Mouse (Mus musculus): ENCODE measurements at regions not wholly inside any gene's neighbourhood (a gene's known extent, or its start where the extent isn't known, plus 50 kb on each side); places are given as distances from the start of the nearest gene placed in this dataset.

DNA sequence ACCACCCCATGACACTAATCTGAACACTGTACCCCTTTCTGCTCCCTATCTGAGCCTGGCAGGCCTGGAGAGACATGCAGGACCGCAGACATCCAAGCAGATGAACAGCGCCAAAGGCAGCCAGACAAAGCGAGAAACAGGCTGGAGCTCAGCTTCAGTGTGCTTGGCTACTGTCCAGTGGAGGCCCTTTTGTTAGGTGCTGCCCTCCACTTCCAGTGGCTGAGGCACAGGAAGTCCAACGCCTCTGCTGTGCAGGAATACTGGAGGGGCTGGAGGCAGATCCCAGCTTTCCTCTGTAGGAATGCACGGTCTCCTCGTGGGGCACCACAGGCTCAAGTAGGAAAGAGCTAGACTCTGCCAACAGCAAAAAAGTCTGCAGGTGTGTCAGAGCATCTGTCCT, 112.6 kb downstream of the Mrm1 start:
- peak; percentile 56 for DNase-seq
- intact Hi-C loops (cut with DNase I): no loop called here

DNA sequence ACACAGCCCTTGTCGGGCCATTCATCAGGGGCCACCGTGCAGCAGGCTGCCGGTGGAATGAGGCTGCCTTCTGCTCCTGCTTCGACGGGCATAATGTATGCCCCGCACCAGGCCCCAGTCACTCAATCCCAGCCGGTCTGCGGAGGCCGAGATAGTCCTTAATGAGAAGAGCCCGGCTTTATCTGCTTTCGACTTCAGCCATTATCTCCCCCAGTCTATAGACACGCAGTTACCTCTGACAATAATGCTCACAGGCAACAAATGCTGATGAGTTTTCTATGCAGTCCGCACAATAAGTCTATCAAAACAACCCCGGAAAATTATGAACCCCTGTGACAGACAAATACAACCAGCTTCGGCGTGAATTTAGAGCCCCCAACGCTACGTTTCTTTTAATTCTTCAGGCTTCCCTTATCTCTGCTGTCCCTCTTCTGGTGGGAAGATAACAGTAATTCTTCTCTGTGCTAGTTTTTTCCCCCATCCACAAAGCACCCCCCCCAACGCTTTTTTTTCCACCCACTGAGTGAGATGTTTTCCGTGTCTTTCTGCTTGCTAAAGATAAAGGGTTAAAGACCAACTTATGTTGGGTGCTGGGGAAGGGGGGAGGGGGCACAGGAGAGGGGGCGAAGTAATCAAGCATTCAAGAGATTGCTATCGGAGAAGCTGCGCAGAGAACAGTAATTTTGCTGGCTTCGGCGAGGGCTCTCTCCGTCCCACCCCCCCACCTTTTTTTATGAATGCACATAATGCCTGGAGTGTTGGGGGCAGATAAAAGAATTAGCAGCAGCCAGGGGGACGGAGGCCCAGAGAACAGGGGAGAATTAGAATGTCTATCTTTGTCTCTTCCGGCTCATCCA, 117.8 kb downstream of the Mrm1 start:
- DNase-seq: no peak
- intact Hi-C loops (cut with DNase I): no loop called here

DNA sequence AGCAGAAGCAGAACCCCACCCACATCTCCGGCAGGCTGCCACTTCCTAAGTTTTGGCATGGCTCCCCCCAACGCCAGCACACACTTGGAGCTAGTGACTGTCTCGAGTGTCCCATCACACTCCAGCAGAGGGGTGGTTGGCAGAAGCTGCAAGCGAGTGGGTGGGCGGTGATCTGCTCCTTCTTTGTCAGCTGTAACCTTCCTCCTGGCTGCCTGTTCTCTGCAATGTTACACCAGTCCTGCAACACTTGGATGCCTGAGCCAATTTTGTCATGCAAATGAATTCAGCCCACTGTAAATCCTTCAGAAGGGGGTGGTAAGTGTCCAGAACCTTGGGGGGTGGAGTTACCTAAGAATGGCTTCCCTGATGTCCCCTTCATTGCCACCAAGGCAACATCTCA, 121.8 kb downstream of the Mrm1 start:
- DNase-seq: peak; percentile 23
- intact Hi-C loops (cut with DNase I): no loop called here

DNA sequence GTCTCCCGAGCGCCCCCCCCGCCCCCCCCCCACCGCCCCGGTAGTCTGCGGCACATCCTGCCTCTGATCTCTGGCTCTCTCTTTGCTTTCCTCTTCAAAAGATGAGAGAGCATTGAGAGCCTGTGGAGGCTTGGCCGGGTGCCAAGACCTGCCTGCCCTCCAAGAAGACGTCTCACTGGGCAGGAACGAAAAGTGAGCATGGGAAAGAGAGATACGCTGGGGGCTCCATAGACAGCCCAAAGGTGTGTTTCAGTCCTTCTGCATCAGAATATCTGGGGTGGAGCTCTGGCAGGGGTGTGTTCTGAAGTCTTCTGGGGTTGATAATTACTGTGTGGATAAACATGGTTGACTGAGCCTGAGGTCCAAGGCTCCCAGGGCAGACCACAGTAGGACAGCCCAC, 126.7 kb downstream of the Mrm1 start:
- intact Hi-C loops (cut with DNase I): no loop called here
- DNase-seq: peak; percentile 66

GRCm38 (mm10) chr11:84691410-84692148, 127.7 kb downstream of the Mrm1 start:
- no peak for DNase-seq
- intact Hi-C loops (cut with DNase I): no loop called here

- intact Hi-C loops (cut with DNase I): no loop called here
- DNase-seq: no peak
These were observed 132.8 kb downstream of the Mrm1 start for GRCm38 (mm10) chr11:84686473-84686872.

DNA sequence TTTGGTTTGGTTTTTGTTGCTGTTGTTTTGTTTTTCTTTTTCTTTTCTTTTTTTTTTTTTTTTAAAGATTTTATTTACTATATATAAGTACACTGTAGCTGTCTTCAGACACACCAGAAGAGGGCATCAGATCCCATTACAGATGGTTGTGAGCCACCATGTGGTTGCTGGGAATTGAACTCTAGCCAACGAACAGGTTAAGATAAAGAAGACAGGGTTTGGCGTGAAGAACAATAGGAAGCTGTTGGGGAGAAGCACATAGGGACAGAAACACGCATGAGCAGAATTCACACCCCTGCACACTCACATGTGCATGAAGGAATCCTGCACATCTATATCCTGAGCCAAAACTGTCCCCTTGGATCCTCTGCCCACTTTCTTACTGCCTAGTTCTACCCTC, 135.0 kb downstream of the Mrm1 start:
- intact Hi-C loops (cut with DNase I): no loop called here
- DNase-seq: no peak

DNA sequence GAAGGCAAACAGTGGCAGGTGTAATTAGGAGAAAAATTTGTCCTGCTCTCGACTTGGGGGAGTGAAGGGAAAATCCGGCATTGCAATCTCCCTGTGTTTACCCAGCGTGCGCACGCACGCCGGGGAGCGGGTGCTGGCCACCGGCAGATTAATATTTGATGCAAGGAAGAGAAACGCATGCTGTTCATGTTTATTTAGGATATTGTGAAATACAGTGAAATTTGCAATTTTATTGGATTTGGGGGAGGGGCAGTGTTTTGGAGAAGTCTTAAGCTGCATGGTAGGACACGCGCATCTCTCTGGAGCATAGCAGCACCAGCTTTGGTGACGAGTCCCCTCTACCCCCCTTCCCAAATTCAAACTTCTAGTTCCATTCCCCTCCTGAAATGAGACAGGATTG, 136.4 kb downstream of the Mrm1 start:
- no peak for DNase-seq
- intact Hi-C loops (cut with DNase I): no loop called here

GRCm38 (mm10) chr11:84676377-84677078, 142.8 kb downstream of the Mrm1 start:
- intact Hi-C loops (cut with DNase I): no loop called here
- no peak for DNase-seq

GRCm38 (mm10) chr11:84672841-84673473, 146.4 kb downstream of the Mrm1 start:
- peak; percentile 27 for DNase-seq
- intact Hi-C loops (cut with DNase I): no loop called here

DNA sequence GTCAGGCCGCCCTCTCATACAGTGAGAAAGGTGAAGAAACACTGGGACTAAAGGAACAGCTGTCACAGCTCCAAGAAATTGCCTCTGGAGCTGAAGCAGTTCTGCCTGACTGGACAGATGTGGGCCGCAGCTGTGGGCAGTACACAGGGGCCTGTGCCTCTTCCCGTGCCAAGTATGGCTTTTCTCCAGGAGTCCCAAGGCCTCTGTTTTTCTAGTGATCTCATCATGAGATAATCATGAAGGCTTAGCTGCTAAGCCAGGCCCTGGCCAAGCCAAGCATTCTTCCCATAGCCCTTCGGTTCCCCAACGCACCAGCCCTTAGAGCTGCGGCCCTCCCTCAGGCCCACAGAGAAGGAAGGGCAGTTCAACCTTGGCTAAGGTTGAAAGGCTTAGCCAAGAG, 146.2 kb upstream of the Lhx1 start:
- intact Hi-C loops (cut with DNase I): no loop called here
- peak; percentile 63 for DNase-seq

DNA sequence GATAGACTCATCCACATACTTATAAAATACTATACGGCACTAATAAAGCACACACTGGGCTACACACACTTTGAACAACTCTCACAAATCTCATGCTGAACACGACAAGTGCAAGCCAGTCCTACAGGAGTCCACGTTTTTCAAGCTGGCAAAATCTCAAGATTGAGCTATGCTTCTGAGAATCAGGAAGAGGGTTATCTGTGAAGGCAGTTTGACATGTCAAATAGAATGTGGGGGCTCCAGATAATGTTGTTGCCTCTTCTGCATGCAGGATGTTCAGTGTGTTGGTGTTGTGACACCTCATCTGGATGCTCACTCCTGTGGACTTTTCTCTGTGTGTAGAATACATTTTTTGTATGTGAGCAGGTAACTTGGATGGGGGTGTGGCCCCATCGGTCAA, 142.4 kb upstream of the Lhx1 start:
- DNase-seq: no peak
- intact Hi-C loops (cut with DNase I): no loop called here

DNA sequence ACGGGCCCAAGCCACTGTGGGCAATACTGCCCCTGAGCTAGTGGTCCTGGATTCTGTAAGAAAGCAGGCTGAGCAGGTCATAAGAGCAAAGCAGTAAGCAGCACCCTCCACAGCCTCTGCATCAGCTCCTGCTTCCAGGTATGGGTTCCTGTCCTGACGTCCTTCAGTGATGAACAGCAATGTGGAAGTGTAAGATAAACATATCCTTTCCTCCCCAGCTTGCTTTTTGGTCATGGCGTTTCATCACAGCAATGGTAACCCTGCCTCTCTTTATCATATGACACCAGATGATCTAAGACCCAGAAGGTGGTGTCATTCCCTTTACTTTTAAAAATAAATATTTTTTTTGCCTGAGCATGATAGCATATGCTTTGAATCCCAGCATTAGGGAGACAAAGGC, 138.9 kb upstream of the Lhx1 start:
- DNase-seq: no peak
- intact Hi-C loops (cut with DNase I): no loop called here

GRCm38 (mm10) chr11:84661981-84662380, 136.6 kb upstream of the Lhx1 start:
- no peak for DNase-seq
- intact Hi-C loops (cut with DNase I): no loop called here

- intact Hi-C loops (cut with DNase I): no loop called here
- DNase-seq: no peak
These were observed 135.5 kb upstream of the Lhx1 start for GRCm38 (mm10) chr11:84660877-84661276.

DNA sequence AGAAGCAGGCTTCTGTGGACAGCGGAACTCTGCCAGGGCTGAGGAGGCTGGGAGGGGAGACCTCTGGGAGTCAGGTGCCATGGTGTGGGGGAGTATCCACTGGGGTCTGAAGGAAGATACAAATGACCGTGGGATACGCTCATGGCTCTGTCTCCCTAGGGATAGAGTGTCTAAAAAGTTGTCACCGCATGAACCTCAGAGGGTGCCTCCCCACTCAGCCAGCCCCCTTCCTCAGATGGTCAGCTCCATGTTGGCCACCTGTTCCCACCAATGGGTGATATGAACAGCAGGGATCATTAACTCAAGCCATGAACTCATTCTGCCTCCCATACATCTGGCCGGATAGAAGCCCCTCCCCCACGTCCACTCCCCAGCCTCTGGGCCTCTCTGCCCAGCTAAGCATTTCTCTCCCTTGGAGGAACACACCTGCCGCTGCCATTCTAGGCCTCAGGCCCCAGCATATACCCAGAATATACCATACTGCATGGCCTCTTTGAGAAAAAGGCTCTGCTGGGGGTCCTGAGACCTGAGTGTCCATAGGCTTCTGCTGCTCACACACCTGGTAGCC, 134.1 kb upstream of the Lhx1 start:
- intact Hi-C loops (cut with DNase I): no loop called here
- DNase-seq: no peak

GRCm38 (mm10) chr11:84653481-84653880, 128.1 kb upstream of the Lhx1 start:
- DNase-seq: no peak
- intact Hi-C loops (cut with DNase I): no loop called here

DNA sequence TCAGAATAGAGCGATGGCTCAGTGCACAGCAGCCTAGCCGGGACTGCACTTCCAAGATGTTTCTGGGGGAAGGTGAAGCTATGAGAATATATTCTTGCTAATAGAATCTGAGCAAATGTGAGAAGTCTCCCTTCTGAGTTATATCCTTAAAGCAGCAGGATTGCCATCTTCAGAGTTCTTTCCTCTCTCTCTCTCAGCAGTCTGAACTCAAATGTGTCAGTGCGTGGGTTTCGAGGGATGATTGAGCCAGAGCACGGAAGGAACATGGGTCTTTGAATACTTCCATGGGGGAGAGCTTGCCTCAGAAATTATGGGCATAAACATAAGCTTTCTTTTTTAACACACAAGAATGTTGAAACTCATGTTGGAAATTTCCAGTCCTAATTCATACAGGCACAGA, 123.6 kb upstream of the Lhx1 start:
- DNase-seq: no peak

DNA sequence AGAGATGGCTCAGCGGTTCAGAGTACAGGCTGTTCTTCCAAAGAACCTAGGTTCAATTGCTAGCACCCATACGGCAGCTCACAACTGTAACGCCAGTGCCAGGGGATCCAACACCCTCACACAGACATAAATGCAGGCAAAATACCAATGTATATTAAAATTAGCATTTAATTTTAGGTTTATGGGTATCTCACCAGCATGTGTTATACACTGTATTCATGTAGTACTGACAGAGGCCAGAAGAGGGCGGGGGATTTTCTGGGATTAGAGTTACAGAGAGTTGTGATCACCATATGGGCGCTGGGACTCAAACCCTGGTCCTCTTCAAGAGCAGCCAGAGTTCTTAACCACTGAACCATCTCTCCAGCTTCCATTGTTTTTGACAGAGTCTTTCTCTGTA, 121.8 kb upstream of the Lhx1 start:
- DNase-seq: no peak
- intact Hi-C loops (cut with DNase I): loop anchor here (10.0 kb wide), 1 partner anchor 122 kb away; the partner anchor contains the start of gene Lhx1

More for the DNA sequence above, 123.6 kb upstream of the Lhx1 start:
- intact Hi-C loops (cut with DNase I): loop anchor here (10.0 kb wide), 1 partner anchor 124 kb away; the partner anchor contains the start of gene Lhx1

- intact Hi-C loops (cut with DNase I): loop anchor here (10.0 kb wide), 1 partner anchor 118 kb away; the partner anchor contains the start of gene Lhx1
- peak; percentile 26 for DNase-seq
These were observed 117.7 kb upstream of the Lhx1 start for GRCm38 (mm10) chr11:84643107-84643372.

All from left cerebral cortex, postnatal 4 days (tissue).